Mouse (Mus musculus): ENCODE results near the gene Ccl25. TPM values are rescaled to one million over a fixed set of nuclear protein-coding genes. Genes with fewer than 3 reads are reported as not detected.

Ccl25 gene
- polyA plus RNA-seq (2012) = 0.76 and 3.0 TPM in 2 replicates

DNA sequence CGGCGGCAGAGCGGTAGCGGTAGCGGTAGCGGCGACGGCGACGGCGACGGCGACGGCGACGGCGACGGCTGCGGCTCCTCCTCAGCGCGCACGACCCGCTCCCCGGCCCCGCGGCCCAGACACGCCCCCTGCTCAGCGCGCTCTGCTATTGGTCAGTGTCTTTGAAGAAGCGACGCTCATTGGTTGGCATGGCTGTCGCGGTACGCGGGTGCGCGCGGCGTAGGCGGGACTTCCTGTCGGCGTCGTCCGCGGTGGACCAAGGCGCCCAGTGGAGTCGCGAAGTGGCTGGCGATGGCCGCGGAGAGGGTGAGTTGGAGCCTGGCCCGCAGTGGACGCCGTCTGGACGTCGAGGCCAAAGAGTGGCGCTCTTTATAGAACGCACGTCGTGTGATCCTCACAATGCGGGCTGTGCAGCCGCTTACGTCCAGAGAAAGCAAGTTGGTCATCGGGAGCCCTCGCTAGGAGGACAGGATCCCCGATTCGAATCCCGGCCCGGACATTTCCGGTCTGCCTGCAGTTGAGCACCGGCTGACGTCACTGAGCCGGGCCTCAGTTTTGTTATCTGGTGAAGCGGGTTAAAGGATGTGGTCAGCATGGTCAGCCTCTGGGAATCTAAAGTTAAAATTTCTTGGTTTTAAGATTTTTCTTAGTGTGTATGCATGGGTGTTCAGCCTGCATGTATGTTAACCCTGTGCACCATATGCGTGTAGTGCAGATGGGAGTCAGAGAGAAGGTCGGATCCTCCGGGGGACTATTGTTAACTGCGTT lies at the start of gene Ccl25, which contains the start of gene Elavl1:
Gene Ccl25 (plus strand): TSS at position 228 of the 768 bp plus-strand sequence.
Gene Elavl1 (minus strand): TSS at position 431 of the 768 bp plus-strand sequence.

DNA sequence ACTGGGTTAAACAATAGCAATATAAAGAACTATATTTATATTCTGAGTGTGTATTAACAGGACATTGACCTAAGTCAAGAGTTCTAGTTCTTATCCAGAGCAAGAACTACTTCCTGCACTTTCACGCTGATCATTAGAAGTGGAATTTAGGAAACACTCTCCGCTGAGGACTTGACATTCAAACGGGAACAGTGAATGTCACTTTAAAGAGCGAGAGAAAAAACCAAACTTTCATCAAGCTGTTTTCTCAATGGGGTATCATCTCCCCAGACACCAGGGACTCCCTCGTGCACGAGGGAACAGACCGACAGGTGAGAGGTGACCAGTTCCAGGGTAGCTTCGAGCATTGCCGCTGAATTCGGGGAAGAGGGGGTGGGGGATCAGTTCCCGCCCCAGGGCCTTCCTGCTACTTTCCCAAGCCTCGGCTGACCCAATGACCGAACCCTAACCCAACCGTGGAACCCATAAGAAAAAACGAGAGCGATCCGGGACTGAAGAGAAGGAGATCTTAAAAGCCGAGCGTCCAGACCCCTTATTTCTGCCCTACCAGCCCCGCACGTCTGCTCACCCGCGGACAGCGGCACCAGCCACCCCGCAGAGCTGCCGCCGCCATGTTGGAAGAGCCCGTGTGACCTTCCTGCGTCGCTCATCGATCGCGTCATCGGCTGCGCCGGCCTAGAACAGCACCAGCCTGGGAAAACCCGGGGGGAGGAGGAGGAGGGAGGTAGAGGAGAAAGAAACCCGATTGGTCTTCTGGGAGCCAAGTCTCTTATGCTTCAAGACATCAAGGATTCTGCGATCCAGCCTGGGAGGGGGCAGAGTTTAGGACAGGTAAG lies 49.5 kb upstream of the Ccl25 start, which contains the start of gene Timm44:
Gene Timm44 (minus strand): TSS at position 639 of the 836 bp plus-strand sequence.

Other genes starting within 250 kb of the Ccl25 start
- gene Cd209f, start 219.4 kb upstream of the Ccl25 start, polyA plus RNA-seq (2012) = 0.09 and 0.16 TPM in 2 replicates
- gene Cd209g, start 191.1 kb upstream of the Ccl25 start, polyA plus RNA-seq (2012) = 0.02 and 0.13 TPM in 2 replicates
- 8.6 and 12.5 TPM in 2 replicates for gene Evi5l, start 158.6 kb upstream of the Ccl25 start, polyA plus RNA-seq (2012)
- gene Prr36, start 107.8 kb upstream of the Ccl25 start, polyA plus RNA-seq (2012) = 0.98 and 1.7 TPM in 2 replicates
- not detected in 2 replicates for gene Lrrc8e, start 98.4 kb upstream of the Ccl25 start, polyA plus RNA-seq (2012)
- 275 and 284 TPM in 2 replicates for gene Map2k7, start 86.5 kb upstream of the Ccl25 start, polyA plus RNA-seq (2012)
- 0.21 TPM in 1 of 2 replicates, not detected in the other for gene Gm49320, start 86.3 kb upstream of the Ccl25 start, polyA plus RNA-seq (2012)
- 39.7 and 58.4 TPM in 2 replicates for gene Tgfbr3l, start 77.0 kb upstream of the Ccl25 start, polyA plus RNA-seq (2012)
- 104 and 115 TPM in 2 replicates for gene Snapc2, start 72.1 kb upstream of the Ccl25 start, polyA plus RNA-seq (2012)
- 6.7 and 12.5 TPM in 2 replicates for gene Ctxn1, start 65.9 kb upstream of the Ccl25 start, polyA plus RNA-seq (2012)
- gene Timm44, start 49.3 kb upstream of the Ccl25 start, polyA plus RNA-seq (2012) = 57.0 and 66.0 TPM in 2 replicates
- 49.2 and 53.4 TPM in 2 replicates for gene Elavl1, start 203 bp downstream of the Ccl25 start, polyA plus RNA-seq (2012)
- gene Cers4, start 167.8 kb downstream of the Ccl25 start, polyA plus RNA-seq (2012) = 1.4 and 1.8 TPM in 2 replicates